Mouse (Mus musculus) granulocyte monocyte progenitor cell, adult 5-6 weeks (primary cell): ENCODE data around the gene Ezh1. TPM values are rescaled to one million over a fixed set of nuclear protein-coding genes. Genes with fewer than 3 reads are reported as not detected.

Experiments
- ATAC-seq: replicated peaks from 2 replicates; pipeline ENCODE4 v1.8.0; 2016; ENCODE audit warnings: mild to moderate bottlenecking, moderate TSS enrichment, inconsistent platforms; ENCODE audit not compliant: poor library complexity, severe bottlenecking
- total RNA-seq, 2 experiments: library from RNA; stranded (forward) in 1 of 2; stranded (reverse) in 1 of 2; fragments of 200-712, 200-1000 nt in 1 of 2; fragments of >200 nt in 1 of 2; fragmentation: Nextera tagmentation in 1 of 2; gene quantifications; 2 replicates each; pipeline ENCODE4 v1.2.3; 2014 to 2017

The Ezh1 gene
- total RNA-seq (2014; fragmentation: Nextera tagmentation): 15.2 and 31.0 TPM in 2 replicates
- 13.6 and 17.7 TPM in 2 replicates for total RNA-seq (2017)

DNA sequence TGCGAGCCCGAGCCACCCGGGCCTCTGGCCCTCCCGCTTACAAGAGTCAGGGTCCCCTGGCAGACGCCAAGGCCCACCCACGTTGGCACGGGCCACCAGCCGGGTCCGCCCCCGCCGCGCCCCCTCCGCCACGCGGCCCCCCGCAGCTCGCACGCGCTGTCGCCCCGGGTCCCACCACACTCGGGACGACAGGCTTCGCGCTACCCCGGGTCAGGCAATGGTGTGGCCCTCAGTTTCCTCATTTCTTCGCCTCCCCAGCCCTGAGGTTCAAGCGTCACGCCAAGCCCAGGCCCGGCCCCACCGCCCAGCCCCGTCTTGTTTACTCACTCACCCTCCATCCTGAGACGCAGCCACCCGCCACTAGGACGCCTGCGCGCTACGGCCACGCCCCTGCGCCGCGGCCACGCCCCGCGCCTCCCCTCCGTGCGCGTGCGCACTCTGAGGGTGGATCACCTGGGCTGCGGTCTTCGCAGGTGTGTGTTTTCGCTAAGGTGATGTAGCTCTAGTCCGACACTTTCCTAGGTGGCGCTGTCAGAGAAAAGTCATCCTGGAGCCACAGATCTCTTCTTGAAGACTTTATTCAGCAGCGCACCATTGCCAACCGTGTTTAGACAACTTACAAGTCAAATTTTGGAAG is at the start of gene Ezh1:
TSS of gene Ezh1 (minus strand) at position 399 of the 637 bp plus-strand sequence.
- ATAC-seq: peak; percentile 91

DNA sequence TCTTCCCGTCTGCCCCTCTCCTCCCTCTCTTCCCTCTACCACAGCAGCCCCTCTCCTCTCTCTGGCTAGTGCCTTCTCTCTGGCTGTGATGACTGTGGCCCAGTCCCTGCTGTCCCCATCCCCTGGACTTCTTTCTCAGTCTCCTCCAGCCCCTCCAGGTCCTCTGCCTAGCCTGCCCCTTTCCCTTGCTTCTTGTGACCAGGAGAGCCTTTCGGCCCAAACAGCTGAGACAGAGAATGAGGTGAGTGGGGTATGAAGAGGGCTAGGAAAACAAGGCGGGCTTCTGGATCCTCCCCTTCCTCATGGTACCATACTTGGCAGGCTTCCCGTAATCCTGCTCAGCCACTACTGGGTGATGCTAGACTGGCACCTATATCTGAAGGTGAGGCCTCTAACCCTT is 49.0 kb upstream of the Ezh1 start:
- no peak for ATAC-seq

GRCm38 (mm10) chr11:101272446-101272845 is 46.2 kb upstream of the Ezh1 start:
- ATAC-seq: no peak

GRCm38 (mm10) chr11:101269577-101270116 is 43.4 kb upstream of the Ezh1 start:
- no peak; the same call in 1 of the 2 replicates for ATAC-seq

GRCm38 (mm10) chr11:101265906-101266305 is 39.6 kb upstream of the Ezh1 start:
- no peak for ATAC-seq

- peak; percentile 59 for ATAC-seq
Measured at GRCm38 (mm10) chr11:101264954-101265471, 38.8 kb upstream of the Ezh1 start.

- ATAC-seq: no peak
Measured at GRCm38 (mm10) chr11:101263989-101264280, 37.7 kb upstream of the Ezh1 start.

DNA sequence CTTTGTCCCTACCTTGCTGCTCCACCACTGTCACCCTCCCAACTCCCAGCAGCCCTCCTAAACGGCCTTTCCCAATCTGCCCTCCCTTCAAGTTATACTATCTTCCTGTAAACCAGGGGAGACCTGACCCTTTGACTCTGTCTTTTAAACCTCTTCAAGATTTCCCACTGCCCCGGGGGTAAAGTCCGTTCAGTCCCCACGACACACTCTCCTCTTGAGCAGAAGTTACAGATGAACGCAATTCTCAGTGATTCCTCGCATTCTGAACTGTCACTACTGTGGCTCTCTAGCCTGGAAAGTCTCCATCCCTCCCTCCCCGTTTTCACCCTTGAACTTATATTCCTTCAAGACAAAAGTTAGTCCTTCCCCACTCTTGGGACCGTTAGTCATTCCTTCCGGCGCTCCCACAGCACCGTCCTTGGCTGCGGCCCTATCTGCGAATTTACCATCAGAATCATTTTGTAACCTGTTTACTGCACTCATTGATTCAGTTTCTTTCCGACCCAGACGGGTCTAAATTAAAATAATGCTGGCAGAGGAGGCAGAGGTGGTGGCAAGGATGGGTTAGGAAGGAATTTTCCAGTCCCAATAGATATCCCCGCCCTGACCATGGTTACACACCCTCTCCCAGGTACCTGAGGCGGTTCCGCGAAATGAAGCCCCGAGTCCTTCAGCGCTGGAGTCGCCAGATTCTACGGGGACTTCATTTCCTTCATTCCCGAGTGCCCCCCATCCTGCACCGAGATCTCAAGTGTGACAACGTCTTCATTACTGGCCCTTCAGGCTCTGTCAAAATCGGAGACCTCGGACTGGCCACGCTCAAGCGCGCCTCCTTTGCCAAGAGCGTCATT is 37.1 kb upstream of the Ezh1 start:
- ATAC-seq: no peak

DNA sequence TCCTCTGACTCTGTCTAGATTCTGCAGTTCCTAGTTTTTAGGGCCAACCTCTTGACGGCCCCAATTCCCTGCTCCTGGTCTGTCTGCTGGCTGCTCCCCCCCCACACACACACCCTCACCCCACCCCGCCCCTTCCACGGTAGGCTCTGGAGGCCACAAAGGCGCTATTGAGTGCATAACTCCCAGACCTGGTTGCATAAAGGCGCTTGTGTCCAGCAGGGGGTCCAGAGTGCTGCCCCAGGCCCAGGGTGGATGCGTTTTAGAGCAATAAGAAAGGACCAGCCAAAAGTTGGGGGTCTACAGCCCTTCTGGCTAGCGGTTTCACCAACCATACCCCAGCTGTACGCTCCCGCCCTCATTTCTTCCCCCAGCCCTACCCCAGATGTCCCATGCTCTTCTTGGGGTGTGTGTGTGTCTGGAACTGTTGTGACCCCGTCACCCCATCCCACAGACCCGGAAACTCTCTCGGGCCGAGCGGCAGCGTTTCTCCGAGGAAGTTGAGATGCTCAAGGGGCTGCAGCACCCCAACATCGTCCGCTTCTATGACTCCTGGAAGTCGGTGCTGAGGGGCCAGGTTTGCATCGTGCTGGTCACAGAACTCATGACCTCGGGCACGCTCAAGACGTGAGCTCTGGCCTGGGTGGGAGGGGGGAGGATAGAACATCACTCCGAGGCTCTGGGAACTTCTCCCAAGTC is 36.2 kb upstream of the Ezh1 start:
- ATAC-seq: no peak

- 0 out of 2 replicates have a peak, but pooled peaks have one; percentile 18 for ATAC-seq
Measured at GRCm38 (mm10) chr11:101260826-101261380, 34.6 kb upstream of the Ezh1 start.

DNA sequence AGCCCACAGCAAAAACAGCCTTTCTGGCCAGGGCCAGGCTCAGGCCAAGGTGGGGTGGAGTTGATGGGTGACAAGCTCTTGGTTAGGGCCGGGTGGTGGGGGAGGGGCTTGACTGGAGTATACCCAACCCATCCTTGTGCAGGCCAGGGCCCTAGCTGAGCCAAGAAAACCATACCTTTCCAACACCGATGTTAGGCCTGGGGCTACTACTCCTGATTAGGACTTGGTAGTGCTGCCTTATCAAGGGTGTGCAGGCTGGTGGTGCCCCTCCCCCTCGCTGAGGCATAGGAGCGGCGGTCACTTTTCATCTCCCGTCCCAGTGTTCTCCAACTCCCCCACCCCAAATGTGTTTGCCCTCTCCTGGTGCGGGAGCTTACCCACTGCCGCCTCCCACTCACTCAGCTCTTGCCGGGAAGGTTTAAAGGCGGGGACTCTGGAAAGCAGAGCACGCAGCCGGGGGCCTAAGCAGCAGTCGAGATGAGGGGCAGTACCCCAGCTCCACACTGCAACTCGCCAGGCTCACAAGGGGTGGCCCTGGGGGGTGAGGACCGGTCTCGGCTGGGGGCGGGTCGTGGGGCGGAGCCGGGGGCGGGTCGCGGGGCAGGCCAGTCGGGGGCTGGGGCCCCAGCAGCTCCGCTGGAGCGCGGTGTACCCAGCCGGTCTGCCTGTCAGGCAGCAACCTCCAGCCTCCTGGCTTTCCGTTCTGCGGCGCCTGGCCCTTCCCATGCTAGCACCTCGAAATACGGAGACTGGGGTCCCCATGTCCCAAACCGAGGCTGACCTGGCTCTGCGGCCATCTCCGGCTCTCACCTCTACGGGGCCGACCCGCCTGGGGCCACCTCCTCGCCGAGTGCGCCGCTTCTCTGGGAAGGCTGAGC is 33.9 kb upstream of the Ezh1 start, which contains the start of gene Wnk4:
TSS of gene Wnk4 (plus strand) at position 620 of the 878 bp plus-strand sequence.
- ATAC-seq: peak; percentile 42

DNA sequence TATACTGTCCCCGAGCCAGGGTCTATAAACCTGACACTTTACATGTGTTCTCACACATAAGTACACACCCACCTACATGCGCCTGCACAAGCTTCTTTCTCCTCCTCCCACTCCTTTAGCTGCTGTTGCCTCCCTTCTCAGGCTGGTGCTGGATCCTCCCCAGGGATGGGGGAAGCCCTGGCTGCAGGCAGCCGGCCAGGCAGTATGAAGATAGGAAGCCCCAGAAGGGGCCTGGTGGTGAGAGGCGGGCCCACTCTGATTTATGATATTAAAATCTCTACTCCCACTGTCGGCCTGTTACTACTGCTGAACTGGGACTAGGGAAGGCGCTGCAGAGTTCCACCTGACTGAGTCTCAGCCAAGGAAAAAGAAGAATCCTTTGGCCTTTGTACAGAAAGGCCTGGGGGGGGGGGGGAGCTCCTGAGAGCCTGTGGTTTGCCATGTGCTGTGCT is 33.0 kb upstream of the Ezh1 start:
- no peak for ATAC-seq

DNA sequence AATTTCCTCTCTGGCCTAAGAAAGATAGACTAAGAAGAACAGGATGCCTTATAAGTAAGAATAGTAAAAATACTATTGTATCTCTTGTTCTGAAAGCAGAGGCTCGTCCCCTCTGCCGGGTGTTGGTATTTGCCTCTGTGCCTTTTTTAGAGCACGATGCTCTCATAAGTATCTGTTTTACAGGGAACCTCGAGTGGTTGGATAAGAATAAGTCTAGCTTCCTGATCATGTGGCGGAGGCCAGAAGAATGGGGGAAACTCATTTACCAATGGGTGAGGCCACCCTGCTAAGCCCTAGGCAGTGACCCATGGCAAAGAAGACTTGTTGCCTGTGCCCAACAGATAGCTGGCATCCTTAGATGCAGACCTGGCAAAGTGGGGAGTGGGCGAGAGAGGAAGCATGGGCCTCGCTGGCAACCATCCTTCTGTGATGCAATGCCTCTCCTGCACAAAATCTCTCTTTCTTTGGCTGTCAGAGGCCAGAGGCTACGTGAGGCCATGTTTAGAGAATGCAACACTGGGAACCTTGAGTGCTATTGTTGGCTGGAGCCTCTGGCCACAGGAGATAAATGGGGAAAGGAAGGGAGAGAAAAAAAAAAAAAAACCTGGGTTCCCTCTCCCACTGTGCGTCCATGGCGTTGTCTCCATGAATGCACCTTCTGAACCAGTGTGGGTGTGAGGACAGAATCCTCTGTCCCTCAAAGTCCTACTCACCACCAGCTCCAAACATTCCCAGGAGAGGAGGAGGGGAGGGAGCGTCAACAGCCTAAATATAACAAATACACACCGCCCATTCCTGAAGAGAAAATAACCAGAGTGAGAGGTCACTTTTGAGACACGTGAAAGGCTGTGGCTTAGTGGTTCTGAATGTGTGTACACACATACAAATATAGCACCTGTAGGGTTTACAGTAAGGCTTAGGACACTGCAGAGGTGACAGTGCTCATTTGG is 29.8 kb upstream of the Ezh1 start:
- ATAC-seq: no peak

- peak; percentile 96 for ATAC-seq
Measured at GRCm38 (mm10) chr11:101253613-101254389, 27.5 kb upstream of the Ezh1 start, which contains the start of gene Vps25. Gene Vps25 (plus strand): TSS chr11:101253707.

DNA sequence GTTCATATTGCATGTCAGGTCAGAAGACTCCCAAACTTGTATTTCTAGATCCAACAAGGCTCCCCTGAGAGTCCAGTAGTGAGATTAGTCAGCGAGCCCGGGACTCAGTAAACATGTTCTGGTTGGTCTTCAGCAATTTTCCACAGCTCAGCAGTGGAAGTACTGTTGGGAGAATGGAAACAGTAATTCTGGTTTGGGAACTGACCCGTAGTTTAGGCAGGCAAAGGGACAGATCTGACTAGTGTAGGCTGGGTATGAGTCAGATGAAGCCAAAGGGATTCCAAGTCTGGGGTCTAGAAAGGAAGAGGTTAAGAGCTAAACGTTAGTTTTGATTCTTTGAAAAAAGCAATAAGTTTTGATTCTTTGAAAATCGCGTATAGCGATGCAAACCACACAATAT is 26.7 kb upstream of the Ezh1 start:
- ATAC-seq: no peak

DNA sequence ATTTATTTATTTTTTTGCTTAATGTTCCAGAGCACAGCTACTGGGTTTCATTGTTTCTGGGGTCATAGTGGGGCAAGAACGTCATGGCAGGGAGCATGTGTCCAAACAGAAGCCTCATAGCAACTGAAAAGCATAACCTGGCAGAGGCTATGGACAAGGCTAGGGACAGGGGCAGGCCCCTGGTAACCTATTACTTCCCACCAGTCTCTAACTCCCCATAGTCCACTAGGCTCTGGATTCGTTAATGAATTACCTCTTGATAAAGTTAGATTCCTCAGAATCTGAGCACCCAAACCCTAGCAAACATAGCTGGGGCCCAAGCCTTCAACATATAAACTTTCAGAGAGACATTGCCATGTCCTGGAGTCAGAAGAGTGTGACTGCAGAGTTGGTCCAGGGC is 24.8 kb upstream of the Ezh1 start:
- no peak for ATAC-seq
